Mouse (Mus musculus) ES-Bruce4 (cell line): ENCODE measurements around the gene Gpbar1.

Experiments
- CTCF ChIP-seq: IDR thresholded peaks from one replicate; pipeline ENCODE4 v1.8.1; 2011; ENCODE audit warnings: low read depth, low read length
- EP300 ChIP-seq: IDR thresholded peaks from 2 replicates; pipeline ENCODE4 v1.6.1; 2011; ENCODE audit warnings: low read depth, low read length; ENCODE audit not compliant: insufficient read depth
- POLR2A ChIP-seq: IDR thresholded peaks from one replicate; pipeline ENCODE4 v1.8.1; 2011; ENCODE audit warnings: low read length; ENCODE audit not compliant: insufficient read depth

GRCm38 (mm10) chr1:74283686-74284463 is 5.5 kb downstream of the Gpbar1 start:
- TF ChIP-seq CTCF (no peak), POLR2A (no peak), EP300 (0 out of 2 replicates have a peak, but pooled peaks have one; percentile 13)
